Mouse (Mus musculus) thymus, postnatal 25 days (tissue): ENCODE measurements around the gene Sirpa.
A peak's percentile ranks its signal among the peaks of the same experiment; 100 is the strongest.

Experiments used
- DNase-seq: peaks from one replicate; pipeline ENCODE4 v3.0.0; 2022

The Sirpa gene

DNA sequence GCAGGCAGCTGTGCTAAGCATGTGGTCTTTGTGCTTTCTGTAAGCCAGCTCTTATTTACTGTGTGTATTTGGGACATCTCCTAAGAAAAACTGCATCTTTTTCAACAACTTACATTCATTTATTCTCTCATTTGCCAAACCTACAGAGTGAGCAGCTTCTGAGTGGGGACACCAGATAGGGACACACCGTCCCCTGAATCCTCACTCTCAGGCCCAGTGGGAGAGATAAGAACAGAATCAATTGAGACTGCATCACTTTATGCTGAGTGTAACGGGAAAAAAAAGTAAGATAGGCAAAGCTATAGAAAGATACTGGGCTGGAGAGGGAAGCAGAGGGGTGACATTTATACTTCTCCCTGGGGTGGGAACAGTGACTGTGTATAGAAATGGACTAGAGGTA is 61.0 kb downstream of the Sirpa start:
- no peak for DNase-seq

DNA sequence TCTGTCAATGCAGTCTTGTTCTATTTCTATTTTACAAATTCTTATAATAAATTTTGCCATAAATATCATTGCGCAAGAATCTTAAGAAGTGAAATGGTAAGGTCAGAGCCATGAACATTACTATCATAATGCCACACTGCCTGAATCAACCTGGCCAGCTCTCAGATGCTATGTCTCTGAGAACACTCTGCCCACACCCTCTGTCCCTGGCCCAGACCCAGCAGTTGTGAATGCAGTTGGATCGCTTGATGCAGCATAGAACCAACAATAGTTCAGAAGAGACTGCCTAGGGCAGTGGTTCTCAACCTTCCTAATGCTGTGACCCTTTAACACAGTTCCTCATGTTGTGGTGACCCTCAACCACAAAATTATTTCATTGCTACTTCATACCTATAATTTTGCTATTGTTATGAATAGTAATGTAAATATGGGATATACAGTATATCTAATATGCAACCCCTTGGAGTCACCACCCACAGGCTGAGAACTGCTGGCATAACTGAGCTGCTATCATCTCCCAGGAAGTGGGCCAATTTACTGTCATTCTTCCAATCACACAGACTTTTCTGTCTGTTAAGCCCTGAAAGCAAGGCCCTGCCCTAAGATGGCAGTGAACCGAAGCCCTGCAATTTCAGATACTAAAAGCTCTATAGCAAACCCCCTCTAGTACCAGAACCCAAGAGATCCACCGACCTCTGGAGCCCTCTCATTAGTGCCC is 61.8 kb downstream of the Sirpa start:
- no peak for DNase-seq

DNA sequence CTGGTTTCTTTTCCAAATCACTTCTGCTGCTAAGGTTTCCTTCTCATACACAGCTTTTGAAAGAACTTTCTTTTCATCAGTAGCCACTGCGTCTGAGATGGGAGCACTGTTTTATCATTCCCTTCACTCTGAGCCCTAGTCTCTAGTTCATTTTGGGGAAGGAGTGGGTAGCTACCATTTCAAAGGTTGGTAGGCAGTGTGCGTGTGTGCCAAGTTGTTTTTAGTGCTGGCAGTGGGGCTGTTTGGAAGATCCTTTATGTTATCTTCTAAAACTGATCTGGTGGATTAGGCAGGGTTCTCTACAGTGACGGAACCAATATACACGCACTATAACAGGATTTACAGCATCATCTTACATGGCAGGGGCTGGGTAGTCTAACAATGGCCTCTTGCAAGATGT is 62.4 kb downstream of the Sirpa start:
- DNase-seq: no peak

DNA sequence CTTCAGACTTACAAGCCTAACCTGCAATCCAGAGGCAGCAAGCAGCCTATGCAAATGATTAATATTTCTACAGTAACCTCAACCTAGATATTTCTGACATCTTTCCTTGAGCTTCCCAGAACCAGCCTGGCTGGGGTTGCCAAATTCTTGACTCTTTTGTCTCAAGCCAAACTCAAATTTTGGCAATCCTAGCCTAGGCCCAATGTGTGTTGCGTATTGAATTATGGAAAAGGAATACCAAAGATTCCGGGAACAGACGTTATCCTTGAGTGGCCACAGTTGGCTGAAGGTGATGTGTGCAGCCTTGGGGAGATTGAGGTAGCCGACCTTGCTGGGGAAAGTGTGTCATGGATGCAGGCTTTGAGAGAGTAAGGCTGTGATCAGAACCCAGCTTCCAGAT is 66.2 kb downstream of the Sirpa start:
- no peak for DNase-seq

DNA sequence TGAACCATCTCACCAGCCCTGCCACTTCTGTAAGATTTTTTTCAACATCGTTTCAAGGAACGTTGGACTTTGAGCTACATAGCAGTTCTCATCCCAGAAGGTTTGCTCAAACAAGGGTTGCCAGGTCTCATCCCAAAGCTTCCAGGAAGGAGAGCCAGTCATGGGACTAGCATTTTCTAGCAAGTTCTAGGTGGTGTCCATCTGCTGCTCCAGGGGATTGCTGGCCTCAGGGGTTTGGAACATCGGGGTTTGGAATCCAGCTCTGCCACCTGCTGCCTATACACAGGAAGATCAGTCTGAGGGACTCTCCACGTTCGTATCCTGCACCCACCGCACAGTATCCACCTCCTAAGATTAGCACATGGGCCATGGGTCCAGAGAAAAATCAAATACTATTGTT is 67.4 kb downstream of the Sirpa start:
- no peak for DNase-seq

DNA sequence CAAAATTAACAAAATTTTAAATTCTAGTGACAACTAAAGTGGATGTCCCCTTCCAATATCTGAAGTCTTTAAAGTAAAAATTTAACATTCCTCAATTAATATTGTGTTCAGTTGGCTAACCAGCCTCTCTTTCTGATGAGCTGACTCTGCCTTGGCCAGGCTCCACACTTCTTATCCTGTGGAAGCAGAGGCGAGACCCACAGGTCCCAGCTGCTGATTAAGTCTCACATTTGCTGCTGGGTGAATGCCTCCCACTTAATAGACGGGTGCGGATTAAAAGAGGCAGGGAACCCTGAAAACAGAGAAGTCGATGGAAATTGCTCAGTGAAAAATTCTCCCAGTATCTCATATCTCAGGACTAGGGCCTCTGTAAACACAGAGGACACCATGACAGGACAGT is 69.8 kb downstream of the Sirpa start:
- no peak for DNase-seq

DNA sequence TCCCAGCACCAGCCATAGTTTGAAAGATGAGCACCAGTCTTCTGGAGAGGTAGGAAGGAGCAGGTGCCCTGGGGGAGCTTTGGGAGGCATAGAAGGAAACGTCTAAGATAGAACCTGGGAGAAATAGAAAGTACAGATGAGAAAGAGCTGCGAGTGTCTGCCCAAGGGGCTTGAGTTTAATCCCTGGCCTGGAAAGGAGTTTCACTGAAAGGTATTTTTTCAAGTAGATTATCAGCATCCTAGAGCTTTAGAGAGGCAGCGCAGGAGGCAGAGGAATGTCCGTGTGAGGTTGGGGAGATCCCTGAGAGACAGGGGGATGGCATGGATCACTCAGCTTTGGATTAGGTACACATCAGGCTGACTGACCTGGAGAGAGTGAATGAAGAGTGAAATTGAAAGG is 79.3 kb downstream of the Sirpa start:
- no peak for DNase-seq

DNA sequence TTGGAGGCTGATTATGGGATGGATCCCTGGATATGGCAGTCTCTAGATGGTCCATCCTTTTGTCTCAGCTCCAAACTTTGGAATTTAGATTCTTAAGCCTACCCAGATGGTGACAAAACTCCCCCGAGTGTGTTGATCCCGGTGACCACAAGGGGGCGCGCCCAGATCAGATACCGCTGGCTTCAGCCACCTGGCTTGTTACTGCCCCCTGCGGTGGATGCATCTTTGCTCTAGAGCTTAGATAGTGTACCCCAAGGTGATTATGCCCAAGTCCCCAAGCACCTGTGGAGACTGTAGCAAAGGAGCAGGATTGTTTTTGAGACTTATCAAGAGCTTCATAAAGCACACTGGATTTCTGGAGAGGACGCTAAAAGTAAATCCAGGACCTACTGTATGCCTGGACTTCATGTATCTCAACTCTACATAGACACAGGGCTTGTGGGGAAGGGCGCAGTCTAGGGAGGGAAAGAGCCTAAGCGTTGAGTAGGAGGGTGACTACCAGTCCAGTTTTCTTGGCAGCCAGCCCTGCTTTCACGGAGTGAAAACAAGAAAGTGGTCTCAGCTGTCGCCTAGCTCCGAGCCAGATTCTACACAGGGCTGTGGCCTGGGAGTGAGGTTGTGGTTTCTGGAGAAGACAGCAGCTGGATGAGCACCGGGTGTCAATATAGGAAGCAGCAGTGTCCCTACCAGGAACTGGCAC is 82.5 kb downstream of the Sirpa start:
- DNase-seq: peak; percentile 78

DNA sequence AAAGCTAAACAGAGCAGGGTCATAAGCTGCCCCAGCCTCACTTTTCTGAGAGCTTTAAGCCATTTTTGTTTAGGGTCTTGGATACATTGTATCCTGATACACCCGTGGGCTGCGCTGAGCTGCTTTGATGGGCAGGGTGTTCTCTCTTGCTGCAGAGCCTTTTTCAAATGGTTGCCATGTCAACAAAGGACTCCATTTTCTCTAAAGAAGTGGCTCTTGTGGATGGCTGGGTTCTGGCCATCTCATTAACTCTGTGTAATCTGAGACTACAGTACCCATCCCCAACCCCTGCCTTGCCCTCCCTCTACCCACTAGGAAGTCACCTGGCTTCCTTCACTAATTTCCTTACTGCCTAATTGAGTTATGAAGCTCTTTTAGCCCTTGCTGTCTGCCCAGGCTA is 85.0 kb downstream of the Sirpa start:
- DNase-seq: no peak

DNA sequence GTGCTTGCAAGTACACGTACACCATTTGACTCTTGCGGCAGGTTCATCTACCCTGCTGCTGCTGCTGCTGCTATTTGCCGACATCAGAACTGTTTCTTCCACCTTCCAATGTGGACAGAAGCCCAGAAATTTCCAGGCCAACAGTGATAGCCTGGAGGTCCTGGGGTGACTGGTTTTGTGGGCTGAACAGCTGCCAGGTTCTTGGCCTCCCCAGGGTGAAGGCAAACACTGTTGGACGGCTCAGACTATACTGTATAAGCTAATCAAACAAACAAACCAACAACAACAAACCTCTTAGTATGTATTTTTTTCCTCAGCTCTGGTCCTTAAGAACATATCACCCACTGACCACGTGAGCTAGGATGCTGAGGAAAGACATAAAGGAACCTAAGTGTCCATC is 86.4 kb downstream of the Sirpa start:
- DNase-seq: no peak

DNA sequence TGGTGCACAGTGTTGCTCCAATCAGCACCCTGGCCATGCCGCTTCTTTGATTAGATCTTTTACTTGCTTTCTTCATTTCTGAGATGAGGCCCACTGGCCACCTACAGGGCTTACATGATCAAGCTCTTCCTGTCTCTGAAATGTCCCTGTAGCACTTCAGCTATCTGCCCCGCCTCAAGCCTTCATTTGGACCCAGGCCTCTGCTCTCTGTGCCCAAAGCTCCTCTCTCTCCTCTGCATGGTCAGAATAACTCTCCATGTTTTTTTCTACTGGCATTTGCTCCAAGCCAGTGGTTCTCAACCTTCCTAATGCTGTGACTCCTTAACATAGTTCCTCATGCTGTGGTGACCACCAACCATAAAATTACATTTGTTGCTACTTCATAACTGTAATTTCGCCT is 87.6 kb downstream of the Sirpa start:
- no peak for DNase-seq
